ENCODE assay signal across 19 mouse cellular contexts in genomic region chr9:103606056-103606455, GRCm38 (mm10).
"Had no signal": no experiment of that assay in that cellular context is flagged by ENCODE, and none has a peak within 500 bp of the region (broad histone marks: within the 10 kb centered on the region; RNA-seq: fewer than 3 reads in every experiment).

No protein-coding gene starts in this region.

- H3K27ac ChIP-seq: lung, embryonic 15.5 days; macrophage; midbrain, embryonic 13.5 days; midbrain, embryonic 15.5 days; neural tube, embryonic 12.5 days had no signal

- ATAC-seq: lung, postnatal 0 days; midbrain, embryonic 13.5 days; midbrain, embryonic 15.5 days had no signal

- H3K4me3 ChIP-seq: lung, embryonic 15.5 days; megakaryocyte, embryonic 14.5 days; midbrain, embryonic 13.5 days; midbrain, embryonic 15.5 days; neural tube, embryonic 12.5 days had no signal

- H3K4me2 ChIP-seq: lung, embryonic 15.5 days; midbrain, embryonic 11.5 days; midbrain, embryonic 13.5 days; midbrain, embryonic 15.5 days; neural tube, embryonic 12.5 days had no signal

- H3K36me3 ChIP-seq: lung, embryonic 15.5 days; midbrain, embryonic 13.5 days; midbrain, embryonic 15.5 days; neural tube, embryonic 12.5 days had no signal

- DNase-seq: lung, adult 2 months; lung, postnatal 14 days; lung, postnatal 36 days; retina, postnatal 1 day; right cerebral cortex, adult 18-20 months; right cerebral cortex, postnatal 25 days; right cerebral cortex, postnatal 4 days; spleen, adult 18-20 months; thymus, adult 18-20 months; thymus, postnatal 14 days; thymus, postnatal 36 days had no signal

- H3K9ac ChIP-seq: lung, embryonic 15.5 days; midbrain, embryonic 13.5 days; midbrain, embryonic 15.5 days; neural tube, embryonic 12.5 days had no signal

- H3K9me3 ChIP-seq: lung, embryonic 15.5 days; megakaryocyte, embryonic 14.5 days; midbrain, embryonic 15.5 days had no signal

- H3K27me3 ChIP-seq: lung, embryonic 15.5 days; megakaryocyte, embryonic 14.5 days; midbrain, embryonic 13.5 days; midbrain, embryonic 15.5 days; neural tube, embryonic 12.5 days had no signal

- H3K4me1 ChIP-seq: lung, embryonic 15.5 days; megakaryocyte, embryonic 14.5 days; neural tube, embryonic 12.5 days had no signal
